ENCODE assay signal across 16 mouse cellular contexts in genomic region chr11:64941193-64941592, GRCm38 (mm10).
"Had no signal": no experiment of that assay in that cellular context is flagged by ENCODE, and none has a peak within 500 bp of the region (broad histone marks: within the 10 kb centered on the region; RNA-seq: fewer than 3 reads in every experiment).

No protein-coding gene starts in this region.

- DNase-seq: gastrocnemius, adult 2 months; gastrocnemius, postnatal 14 days; gastrocnemius, postnatal 36 days; heart, adult 18-20 months; heart, postnatal 14 days; heart, postnatal 36 days; kidney, adult 11 months; kidney, adult 2 months; kidney, adult 9 months; kidney, postnatal 14 days; kidney, postnatal 36 days; layer of hippocampus, postnatal 36 days; left cerebral cortex, postnatal 4 days had no signal

- ATAC-seq: hindbrain, postnatal 0 days; intestine, embryonic 16.5 days; liver, embryonic 12.5 days had no signal
